Mouse (Mus musculus) T-cell, adult 2 months (primary cell): Measurements from ENCODE around the gene Map3k6.

ENCODE experiments used
- DNase-seq: peaks from one replicate; pipeline ENCODE4 v3.0.0; 2022; ENCODE audit warnings: low spot score

Gene Map3k6

DNA sequence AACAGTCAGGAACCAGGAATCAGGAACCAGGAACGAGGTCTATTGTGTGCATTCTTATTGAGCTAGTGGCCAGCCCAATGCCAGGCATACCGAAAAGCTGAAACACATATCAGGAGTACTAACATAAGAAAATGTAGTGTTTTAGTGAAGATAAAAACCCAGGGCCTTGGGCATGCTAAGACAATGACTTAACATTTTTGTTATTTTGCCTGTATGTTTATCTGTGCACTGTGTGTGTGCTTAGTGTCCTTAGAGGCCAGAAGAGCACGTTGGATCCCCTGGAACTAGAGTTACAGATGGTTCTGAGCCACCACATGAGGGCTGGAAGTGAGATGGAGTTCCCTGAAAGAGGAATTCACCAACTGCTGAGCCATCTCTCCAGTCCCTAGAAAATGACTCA, 44.7 kb downstream of the Map3k6 start:
- DNase-seq, result no peak

DNA sequence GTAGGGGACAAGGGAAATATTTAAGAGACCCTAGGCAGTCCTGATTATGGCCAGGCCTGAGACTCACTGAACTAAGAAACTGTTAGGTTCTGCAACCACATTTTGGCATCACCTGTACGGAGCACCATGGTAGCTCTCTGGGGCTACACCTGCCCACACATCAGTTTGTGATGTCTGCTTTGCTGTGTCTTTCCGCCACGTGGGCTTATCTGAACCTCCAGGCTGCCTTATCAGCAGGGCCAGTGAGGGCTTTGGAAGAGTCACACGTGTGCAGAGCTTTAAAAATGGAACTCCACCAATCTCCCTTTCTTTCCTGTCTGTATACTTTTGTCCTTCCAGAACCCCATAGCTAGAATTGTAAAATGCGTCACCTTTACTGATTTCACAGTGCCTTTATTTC, 45.3 kb downstream of the Map3k6 start:
- DNase-seq, result no peak

DNA sequence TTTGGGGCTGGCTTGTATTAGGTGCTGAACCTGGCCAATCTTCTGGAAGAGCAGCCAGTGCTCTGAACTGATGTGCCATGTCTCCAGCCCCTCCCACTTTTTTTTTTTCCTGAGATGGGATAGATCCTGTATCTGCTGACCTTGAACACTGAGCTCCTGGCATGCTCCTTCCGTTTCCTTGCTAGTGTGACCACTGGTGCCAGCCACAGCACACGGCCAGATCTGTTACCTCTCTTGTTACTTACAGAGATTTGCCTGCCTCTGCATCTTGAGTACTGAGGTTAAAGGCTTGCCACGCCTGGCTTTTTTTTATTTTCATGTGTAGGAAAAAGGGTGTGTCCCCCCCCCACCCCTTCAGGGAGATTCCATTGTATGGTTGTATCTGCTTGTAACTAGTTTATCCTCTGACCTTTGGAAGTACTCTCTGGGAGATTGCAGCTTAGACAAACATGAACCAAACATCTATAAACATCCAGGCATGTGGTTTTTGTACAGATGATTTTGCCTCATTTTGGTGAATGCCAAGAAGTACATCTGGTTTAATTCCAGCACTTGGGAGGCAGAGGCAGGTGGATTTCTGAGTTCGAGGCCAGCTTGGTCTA, 46.0 kb downstream of the Map3k6 start:
- DNase-seq, result no peak

DNA sequence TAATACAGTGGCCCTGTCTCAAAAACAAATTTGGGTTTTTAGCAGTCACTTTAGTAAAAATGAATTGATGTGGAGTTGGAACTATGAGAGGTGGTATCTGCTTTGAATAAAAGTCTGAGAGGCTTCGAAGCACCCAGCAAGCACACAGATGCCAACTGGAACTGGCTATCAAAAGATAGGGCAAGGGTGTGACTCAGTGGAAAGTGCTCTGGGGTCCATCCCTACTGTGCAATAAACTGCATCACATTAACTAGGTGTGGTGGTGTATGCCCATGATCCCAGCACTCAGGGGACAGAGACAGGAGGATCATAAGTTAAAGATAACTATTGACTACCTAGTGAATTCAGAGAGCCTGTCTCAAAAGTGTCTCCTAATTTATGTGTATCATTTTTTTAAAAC, 50.6 kb downstream of the Map3k6 start:
- DNase-seq, result no peak

DNA sequence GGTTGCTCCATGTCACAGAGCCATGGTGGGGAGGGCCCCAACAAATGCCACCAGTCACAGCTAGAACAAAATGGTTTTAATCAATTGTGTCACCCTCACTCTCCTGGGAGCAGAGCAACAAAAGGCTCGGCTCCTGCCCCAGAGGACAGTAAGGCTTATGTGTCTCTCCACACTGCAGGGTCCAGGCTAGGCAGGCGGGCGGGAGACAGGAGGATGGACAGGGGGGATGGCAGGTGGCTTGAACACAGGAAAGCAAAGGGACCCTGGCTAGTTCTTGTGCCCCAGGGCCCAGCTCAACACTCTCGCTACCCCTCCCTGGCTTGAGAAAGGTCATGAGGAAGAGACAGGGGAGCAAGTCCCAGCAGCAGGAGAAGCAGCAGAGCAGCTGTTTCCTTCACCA, 51.8 kb downstream of the Map3k6 start:
- no peak for DNase-seq

DNA sequence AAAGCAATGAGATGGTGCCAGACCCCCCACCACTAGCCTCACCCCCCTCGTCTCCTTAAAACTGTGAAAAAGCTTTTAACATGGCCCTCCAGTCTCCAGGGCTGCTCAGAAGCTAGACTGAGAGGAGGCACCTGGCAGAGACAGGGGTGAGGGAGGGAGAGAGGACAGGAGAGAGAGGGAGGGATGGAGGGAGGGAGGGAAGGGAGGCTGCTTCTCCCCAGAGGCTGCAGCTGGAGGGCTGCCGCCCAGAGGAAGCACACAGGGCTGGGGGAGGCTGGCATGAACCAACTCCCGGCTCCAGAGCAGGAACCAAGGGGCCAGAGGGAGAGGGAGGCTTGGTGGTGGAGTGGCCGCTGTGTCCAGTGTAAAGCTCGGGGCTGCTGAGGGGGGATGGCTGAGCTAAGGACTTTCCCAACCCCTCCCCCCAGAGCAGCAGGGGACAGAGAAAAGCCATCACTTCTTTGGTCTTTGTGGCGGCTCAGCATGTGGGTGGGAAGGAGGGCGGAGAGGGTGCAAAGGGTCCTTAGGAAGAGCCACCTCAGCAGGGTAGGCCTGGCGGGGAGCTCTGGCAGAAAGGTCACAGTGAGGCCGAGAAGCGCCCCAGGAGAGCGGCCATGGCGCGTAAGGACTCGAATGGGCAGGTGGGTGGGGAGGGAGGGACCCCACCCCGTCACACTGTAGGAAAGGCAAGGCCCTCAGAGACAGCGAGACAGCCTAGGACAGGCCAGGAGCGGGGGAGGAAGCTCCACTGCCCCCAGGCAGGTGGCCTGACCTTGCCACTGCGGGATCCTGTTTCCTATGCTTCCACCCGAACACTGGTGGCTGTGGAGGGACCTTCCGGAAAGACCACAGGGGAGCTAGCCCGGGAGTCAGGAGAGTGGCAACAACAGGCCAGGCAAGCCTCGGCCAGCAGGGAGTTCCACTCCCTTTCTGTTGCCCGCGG, 52.6 kb downstream of the Map3k6 start:
- DNase-seq, result no peak

DNA sequence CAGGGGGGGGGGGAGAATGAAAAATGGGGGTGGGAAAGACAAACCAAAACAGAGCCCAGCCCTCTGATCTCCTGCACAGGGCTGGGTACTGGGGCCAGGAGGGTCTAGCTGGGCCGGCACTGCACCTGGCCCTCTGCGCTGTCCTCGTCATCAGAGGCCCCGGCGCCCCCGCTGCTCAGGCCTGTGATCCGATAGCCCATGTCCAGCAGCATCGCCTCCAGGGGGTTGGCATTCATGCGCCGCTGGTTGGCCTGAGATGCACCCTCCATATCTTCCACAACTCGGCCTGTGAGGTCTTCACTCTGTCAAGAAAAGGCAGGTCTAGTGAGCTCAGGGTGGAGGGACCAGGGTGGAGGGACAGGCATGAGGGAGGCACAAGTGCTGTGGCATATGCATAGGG, 53.5 kb downstream of the Map3k6 start:
- no peak for DNase-seq

DNA sequence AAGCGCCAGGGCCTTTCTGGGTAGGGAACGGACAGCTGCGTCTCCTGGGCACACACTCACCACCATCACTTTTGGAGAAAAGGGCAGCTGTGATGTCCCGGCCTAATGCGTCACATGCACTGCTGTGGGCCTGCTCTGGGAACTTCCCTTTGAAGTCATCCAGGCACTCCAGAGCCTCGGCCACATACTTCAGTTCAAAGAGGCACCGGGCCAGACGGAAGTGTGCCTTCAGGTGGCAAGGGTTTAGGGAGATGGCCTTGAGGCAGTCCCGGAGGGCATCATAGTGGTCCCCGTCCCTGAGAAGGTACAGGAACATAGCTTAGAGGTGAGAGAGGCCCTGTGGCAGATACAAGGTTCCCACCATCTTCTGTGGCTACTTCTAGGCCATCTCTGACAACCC, 56.7 kb downstream of the Map3k6 start:
- DNase-seq, result no peak

DNA sequence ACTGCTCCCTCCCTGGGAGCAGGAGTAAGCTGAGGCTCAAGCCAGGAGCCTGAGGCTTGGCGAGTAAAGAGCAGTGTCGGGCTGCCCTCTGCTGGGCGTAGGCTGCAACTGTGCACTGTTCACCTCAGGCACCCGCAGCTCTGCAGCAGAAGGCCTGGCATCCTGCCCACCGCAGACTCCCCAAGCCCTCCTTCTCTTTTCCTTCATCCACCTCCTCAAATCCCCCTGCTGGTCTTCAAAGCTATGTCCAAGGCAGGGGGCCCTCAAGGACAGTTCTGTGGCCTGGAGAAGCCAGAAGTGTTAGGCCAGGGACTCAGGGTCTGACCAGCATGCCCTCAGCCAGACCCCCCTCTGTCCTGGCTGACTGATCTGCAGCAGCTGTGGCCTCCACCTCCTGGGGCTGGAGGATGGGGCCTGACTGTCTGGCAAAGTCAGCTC, 57.2 kb downstream of the Map3k6 start:
- DNase-seq, result peak; percentile 80

DNA sequence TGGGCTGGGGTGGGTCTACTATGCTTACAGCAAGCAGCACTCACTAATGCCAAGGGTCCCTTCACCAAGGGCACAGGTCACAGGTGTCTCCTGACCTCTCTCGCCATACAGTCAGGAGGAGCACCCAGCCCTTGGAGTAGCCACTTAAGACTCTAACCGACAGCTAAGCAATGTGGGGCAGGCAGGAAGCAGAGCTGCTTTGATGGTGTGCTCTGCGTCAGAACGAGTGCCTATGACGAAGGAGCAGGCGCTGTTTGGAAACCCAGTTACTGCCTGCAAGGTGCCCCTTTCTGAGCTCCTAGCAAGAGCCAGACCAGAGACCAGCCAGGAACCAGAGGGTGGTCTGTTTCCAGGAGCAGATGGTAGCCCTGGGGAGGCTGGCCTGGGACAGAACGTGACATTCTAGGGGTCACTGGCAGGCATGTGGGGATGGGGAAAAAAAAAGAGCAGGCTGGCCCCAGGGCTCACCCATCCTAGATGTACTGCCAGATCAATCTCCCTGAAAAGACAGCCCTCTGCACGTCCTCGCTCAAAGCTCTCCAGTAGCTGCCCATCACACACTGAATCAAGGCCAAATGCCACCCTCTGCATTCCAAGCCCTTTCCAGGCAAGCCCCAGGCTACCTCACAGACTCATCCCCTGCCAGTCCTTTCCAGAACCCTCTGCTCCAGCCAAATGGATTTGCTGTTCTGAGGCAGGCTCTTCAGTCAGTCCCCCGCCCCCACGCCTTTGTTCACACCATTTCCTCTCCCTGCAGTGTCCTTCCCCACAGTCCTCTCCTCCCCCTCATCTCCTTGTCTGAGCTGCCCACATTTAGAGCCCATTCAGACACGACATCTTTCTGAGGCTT, 58.1 kb downstream of the Map3k6 start:
- DNase-seq, result peak; percentile 83

DNA sequence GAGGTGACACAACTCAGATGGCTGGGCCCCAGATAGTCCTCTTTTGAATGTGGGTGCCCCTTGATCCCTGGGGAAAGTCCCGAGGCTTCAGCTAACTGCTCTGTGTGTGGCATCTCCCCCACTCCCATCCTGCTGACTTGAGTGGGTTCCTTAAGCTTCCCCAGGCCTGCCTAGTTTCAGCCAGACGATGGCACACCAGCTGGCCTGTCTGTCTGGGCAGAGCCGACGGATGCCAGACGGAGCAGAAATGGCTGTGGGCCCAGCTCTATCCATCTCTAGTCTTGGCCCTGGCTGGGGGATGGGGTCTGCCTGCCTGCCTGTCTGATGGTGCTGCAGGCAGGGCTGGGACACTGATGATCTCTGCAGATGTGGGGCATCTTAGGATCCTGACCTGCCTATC, 59.1 kb downstream of the Map3k6 start:
- no peak for DNase-seq

DNA sequence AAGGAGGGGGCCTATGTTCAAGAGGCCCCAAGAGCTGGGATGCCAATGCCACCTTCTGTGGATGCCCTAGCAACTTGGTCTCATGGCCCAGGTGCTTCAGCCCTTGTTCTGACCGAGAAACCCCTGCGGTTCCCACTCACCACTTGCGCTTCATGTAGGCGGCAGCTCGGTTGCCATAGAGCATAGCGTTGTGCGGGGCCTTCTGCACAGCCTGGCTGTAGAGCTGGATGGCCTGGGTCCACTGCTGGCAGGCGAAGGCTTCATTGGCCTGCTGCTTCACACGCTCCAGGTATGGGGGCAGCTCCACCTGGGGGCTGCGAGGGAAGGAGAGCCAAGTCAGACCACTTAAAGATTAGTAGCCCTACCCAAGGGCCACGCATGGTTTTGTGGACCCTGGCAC, 59.8 kb downstream of the Map3k6 start:
- DNase-seq, result no peak

DNA sequence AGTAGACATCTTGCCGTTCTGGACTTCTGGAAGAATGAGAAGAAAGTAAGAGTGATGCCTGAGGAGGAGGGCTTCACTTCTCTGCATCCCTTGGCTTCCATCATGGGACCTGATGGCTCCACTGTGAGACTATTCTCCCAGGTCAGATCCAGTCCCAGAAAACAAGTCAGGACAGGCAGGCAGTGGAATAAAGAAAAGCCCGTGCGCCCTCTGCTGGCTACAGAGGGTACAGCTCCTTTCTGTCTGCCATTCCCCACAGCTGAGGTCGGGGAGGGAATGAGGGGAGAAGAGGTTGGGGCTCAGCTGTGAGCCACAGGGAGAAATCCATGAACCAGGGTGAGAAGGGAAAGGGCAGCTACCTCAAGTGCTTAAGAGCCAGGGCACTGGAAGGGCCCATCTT, 61.2 kb downstream of the Map3k6 start:
- DNase-seq, result peak; percentile 37
